Mouse (Mus musculus): ENCODE measurements around the gene Lifr.

DNA sequence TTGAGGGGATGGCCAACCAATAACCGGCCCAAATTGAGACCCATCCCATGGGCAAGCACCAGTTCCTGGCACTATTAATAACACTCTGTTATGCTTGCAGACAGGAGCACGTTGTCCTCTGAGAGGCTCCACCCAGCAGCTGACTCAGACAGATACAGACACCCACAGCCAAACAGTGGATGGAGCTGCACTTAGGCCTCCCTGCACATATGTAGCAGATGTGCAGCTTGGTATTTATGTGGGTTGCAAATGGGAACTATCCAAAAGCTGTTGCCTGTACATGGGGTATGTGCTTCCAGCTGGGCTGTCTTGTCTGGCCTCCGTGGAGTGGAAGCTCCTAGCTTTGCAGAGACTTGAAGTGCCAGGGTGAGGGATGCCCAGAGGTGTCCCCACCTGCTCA, 42.5 kb upstream of the Lifr start:
- no peak for TF ChIP-seq CTCF (IDR thresholded peaks at IDR 0.05; ENCODE audit: borderline replicate concordance, control insufficient read depth, extremely low read depth, insufficient read depth, low read length, poor library complexity)
- TF ChIP-seq POLR2A (IDR thresholded peaks at IDR 0.05; ENCODE audit: control insufficient read depth, extremely low read depth, insufficient read depth, low read length, poor library complexity) = no peak

Measured in thymus, adult 2 months (tissue).